Mouse (Mus musculus): ENCODE measurements around the gene Shc1. TPM values are rescaled to one million over a fixed set of nuclear protein-coding genes. Genes with fewer than 3 reads are reported as not detected.

The Shc1 gene
- polyA plus RNA-seq, 1 experiment: 87.4 TPM

DNA sequence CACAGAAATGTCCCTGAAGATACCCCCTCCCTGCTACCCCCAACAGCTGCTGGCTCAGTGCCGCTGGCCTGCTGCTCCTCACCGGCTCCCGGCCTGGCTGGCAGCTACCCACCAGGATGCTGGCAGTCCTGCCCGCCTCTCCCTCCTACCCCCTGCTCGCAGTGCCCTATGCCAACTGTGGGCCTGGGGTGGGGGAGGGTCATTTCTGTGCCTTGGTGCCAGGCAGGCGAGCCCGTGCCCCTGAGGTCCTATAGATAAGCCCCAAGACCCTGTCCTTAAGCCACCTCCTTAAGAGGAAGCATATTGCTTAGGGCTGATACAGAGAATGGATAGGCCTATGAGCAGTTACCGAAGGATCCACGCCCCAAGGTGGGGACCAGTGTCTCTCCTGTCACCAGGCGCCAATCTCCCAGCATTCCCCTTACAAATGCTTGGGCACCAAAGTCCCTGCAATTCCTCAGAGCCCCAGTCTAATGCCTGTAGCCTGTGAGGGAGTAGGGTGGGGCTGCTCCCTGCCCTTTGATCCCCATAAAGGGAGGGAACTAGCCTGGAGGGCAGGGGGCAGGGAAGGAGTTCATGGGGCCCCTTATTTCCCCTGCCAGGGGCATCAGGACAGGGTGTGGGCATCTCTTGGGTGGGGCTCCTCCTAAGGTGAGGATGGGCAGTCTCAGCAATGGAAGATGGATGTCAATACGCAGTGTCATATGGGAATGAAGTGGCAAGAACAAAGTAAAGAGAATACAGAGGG, 29.9 kb upstream of the Shc1 start:
- no peak overlapping the region for H3K9ac ChIP-seq (ENCODE audit: low read depth, poor library complexity, severe bottlenecking)
- no peaks in the 10 kb centered on the region for H3K36me3 ChIP-seq (ENCODE audit: control insufficient read depth, insufficient read depth, low read length, poor library complexity, severe bottlenecking)
- no peak overlapping the region for H3K4me3 ChIP-seq (ENCODE audit: low read depth, low read length)
- no peaks in the 10 kb centered on the region for H3K9me3 ChIP-seq (replicated peaks; ENCODE audit: control insufficient read depth, insufficient read depth, low read length, poor library complexity, severe bottlenecking)
- TF ChIP-seq EP300 (IDR thresholded peaks at IDR 0.05; ENCODE audit: insufficient read depth, low read depth, low read length) (no peak), POLR2A (IDR thresholded peaks at IDR 0.05; ENCODE audit: insufficient read depth, low read length) (no peak), CTCF (IDR thresholded peaks at IDR 0.05; ENCODE audit: low read depth, low read length) (no peak)
- H3K27ac ChIP-seq (ENCODE audit: insufficient read depth, low read length): no peak overlapping the region
- no peaks in the 10 kb centered on the region for H3K27me3 ChIP-seq (ENCODE audit: control insufficient read depth, insufficient read depth, low read length, poor library complexity, severe bottlenecking)
- peaks cover 10% of the 10 kb centered on the region for H3K4me1 ChIP-seq (ENCODE audit: control insufficient read depth, insufficient read depth, low read length)

DNA sequence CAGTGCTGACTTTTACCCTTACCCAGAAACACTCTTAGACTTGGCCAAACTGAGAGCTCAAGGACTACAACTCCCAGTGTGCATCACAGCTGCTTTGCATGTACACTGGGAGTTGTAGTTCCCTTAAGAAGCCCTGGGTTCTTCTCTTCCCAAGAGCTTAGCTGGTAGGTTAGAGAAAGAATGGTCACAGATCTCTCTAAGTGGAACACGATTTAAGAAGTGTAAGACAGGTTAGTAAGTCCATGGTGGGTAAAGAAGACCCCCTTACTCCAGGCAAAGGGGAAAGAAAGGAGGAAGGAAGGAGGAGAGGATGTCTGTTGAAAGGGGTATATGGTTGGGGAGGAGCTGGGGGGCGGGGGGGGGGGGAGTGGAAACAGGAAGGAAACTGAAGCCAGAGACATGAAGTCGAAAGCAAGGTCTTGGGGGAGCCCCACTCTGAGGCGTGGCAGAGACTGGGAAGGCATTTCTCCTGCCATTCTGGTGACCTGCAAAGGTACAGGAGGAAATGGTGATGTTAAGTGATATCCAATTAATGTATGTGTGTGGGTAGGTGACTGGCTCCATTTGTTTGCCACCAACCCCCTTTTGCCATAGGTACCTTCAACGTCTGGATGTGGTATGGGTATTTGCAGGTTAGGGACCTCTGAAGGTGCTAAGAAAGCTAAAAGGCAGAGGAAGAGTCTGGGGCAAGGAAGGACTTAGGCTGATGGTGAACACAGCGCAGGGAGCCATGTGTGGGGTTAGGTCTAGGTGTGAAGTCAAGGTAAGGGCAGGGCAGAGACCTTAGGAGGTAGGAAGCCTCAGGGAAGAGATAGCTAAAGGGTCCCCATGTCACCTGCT, 29.1 kb upstream of the Shc1 start:
- Histone ChIP-seq H3K27ac (ENCODE audit: insufficient read depth, low read length) (no peak overlapping the region), H3K27me3 (ENCODE audit: control insufficient read depth, insufficient read depth, low read length, poor library complexity, severe bottlenecking) (no peaks in the 10 kb centered on the region), H3K9me3 (replicated peaks; ENCODE audit: control insufficient read depth, insufficient read depth, low read length, poor library complexity, severe bottlenecking) (no peaks in the 10 kb centered on the region), H3K36me3 (ENCODE audit: control insufficient read depth, insufficient read depth, low read length, poor library complexity, severe bottlenecking) (no peaks in the 10 kb centered on the region), H3K4me1 (ENCODE audit: control insufficient read depth, insufficient read depth, low read length) (peaks cover 3% of the 10 kb centered on the region), H3K9ac (ENCODE audit: low read depth, poor library complexity, severe bottlenecking) (no peak overlapping the region), H3K4me3 (ENCODE audit: low read depth, low read length) (no peak overlapping the region)
- TF ChIP-seq POLR2A (IDR thresholded peaks at IDR 0.05; ENCODE audit: insufficient read depth, low read length): no peak
- TF ChIP-seq CTCF (IDR thresholded peaks at IDR 0.05; ENCODE audit: low read depth, low read length): no peak
- no peak for TF ChIP-seq EP300 (IDR thresholded peaks at IDR 0.05; ENCODE audit: insufficient read depth, low read depth, low read length)

DNA sequence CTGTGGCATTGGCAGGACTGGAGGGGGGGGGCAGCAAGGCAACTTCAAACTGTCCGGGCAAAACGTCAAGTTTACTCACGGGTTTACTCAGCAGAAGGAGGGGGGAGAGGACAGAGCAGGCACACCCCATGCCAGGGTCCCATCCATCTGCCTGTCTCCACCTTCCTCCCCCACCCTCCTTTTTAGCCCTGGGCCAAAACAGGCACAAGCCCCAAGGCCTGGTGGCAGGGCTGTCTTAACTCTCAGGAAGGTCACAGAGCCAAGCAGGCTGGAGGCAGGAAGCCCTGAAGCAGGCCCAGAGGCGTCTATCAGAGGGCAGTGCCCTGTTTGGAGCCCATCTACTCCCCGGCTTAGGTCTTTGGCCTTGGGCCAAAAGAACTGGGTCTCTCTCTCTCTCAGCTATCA, 28.1 kb upstream of the Shc1 start:
- Histone ChIP-seq H3K9me3 (replicated peaks; ENCODE audit: control insufficient read depth, insufficient read depth, low read length, poor library complexity, severe bottlenecking) (no peaks in the 10 kb centered on the region), H3K27me3 (ENCODE audit: control insufficient read depth, insufficient read depth, low read length, poor library complexity, severe bottlenecking) (no peaks in the 10 kb centered on the region), H3K36me3 (ENCODE audit: control insufficient read depth, insufficient read depth, low read length, poor library complexity, severe bottlenecking) (no peaks in the 10 kb centered on the region), H3K4me3 (ENCODE audit: low read depth, low read length) (no peak overlapping the region), H3K4me1 (ENCODE audit: control insufficient read depth, insufficient read depth, low read length) (peaks cover 2% of the 10 kb centered on the region), H3K27ac (ENCODE audit: insufficient read depth, low read length) (no peak overlapping the region), H3K9ac (ENCODE audit: low read depth, poor library complexity, severe bottlenecking) (no peak overlapping the region)
- TF ChIP-seq CTCF (IDR thresholded peaks at IDR 0.05; ENCODE audit: low read depth, low read length) (no peak), POLR2A (IDR thresholded peaks at IDR 0.05; ENCODE audit: insufficient read depth, low read length) (no peak), EP300 (IDR thresholded peaks at IDR 0.05; ENCODE audit: insufficient read depth, low read depth, low read length) (no peak)

DNA sequence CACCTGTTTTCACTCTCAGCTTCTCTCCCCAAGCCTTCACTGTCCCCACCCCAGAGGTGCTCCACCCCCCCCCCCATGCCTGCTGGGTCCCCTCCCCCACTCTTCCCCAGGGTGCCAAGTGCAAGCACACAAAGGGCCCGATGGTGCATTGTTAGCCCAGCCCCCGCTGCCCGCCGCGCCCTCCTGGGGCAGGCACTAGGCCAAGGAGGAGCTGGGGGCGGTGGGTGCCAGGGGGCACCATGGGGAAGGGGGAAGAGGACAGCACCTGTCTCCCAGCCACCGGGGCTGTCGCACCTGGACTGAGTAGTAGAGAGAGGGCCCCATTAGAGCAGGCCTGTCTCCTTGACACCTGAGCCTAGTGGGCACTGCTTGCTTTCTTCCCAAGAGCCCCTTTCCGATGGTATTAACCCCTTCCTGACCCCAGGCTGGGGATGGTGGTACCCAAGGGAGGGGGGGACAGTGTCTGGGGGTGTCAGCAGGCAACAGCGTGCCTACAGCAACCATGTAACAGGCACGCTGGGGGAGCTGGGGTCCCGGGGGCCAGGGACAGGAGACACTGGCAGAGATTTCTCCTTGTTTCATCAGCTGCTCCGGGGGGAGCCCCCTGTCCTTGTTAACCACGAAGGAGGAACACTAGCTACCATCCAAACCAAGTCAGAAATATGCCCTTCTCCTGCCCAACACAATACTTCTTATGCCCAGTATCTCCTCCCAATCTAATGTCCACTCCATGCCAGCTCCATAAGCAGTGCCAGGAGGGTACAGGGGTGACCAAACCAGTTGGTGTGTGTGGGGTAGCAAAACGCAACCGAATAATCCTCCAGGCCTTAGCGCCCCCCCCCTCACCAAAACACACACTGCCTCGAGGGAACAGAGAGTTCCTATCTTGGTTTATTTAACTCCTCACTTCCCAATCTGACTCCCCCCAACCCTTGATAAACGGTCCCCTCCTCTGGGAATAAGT, 27.3 kb upstream of the Shc1 start:
- H3K4me1 ChIP-seq (ENCODE audit: control insufficient read depth, insufficient read depth, low read length): peaks cover 2% of the 10 kb centered on the region
- H3K27ac ChIP-seq (ENCODE audit: insufficient read depth, low read length): no peak overlapping the region
- TF ChIP-seq EP300 (IDR thresholded peaks at IDR 0.05; ENCODE audit: insufficient read depth, low read depth, low read length): no peak
- TF ChIP-seq POLR2A (IDR thresholded peaks at IDR 0.05; ENCODE audit: insufficient read depth, low read length): no peak
- no peak for TF ChIP-seq CTCF (IDR thresholded peaks at IDR 0.05; ENCODE audit: low read depth, low read length)
- no peaks in the 10 kb centered on the region for H3K36me3 ChIP-seq (ENCODE audit: control insufficient read depth, insufficient read depth, low read length, poor library complexity, severe bottlenecking)
- H3K27me3 ChIP-seq (ENCODE audit: control insufficient read depth, insufficient read depth, low read length, poor library complexity, severe bottlenecking): no peaks in the 10 kb centered on the region
- H3K9ac ChIP-seq (ENCODE audit: low read depth, poor library complexity, severe bottlenecking): peak overlapping the region; percentile 89
- H3K9me3 ChIP-seq (replicated peaks; ENCODE audit: control insufficient read depth, insufficient read depth, low read length, poor library complexity, severe bottlenecking): no peaks in the 10 kb centered on the region
- H3K4me3 ChIP-seq (ENCODE audit: low read depth, low read length): peak overlapping the region; percentile 84

- H3K4me1 ChIP-seq (ENCODE audit: control insufficient read depth, insufficient read depth, low read length): peaks cover 2% of the 10 kb centered on the region
- 0 out of 2 replicates have a peak, but pooled peaks have one; percentile 6 for TF ChIP-seq EP300 (IDR thresholded peaks at IDR 0.05; ENCODE audit: insufficient read depth, low read depth, low read length)
- TF ChIP-seq POLR2A (IDR thresholded peaks at IDR 0.05; ENCODE audit: insufficient read depth, low read length): no peak
- peak overlapping the region; percentile 89 for H3K9ac ChIP-seq (ENCODE audit: low read depth, poor library complexity, severe bottlenecking)
- H3K27ac ChIP-seq (ENCODE audit: insufficient read depth, low read length): no peak overlapping the region
- no peaks in the 10 kb centered on the region for H3K36me3 ChIP-seq (ENCODE audit: control insufficient read depth, insufficient read depth, low read length, poor library complexity, severe bottlenecking)
- no peaks in the 10 kb centered on the region for H3K9me3 ChIP-seq (replicated peaks; ENCODE audit: control insufficient read depth, insufficient read depth, low read length, poor library complexity, severe bottlenecking)
- no peaks in the 10 kb centered on the region for H3K27me3 ChIP-seq (ENCODE audit: control insufficient read depth, insufficient read depth, low read length, poor library complexity, severe bottlenecking)
- peak overlapping the region; percentile 84 for H3K4me3 ChIP-seq (ENCODE audit: low read depth, low read length)
Observed at GRCm38 (mm10) chr3:89391663-89392511, 26.4 kb upstream of the Shc1 start.

Measured in ES-Bruce4 (cell line).